ENCODE assay signal across 31 mouse cellular contexts in genomic region chr4:103067906-103068655, GRCm38 (mm10). TPM values are rescaled to one million over a fixed set of nuclear protein-coding genes. Genes with fewer than 3 reads are reported as not detected.
DNase-seq lines count a peak whose midpoint lies in the region; ATAC-seq lines count a peak whose summit lies in the region.
"Had no signal": no experiment of that assay in that cellular context is flagged by ENCODE, and none has a peak within 500 bp of the region (broad histone marks: within the 10 kb centered on the region; RNA-seq: fewer than 3 reads in every experiment).

No protein-coding gene starts in this region.

- no peak for ATAC-seq in midbrain, embryonic 14.5 days (ENCODE audit: low FRiP score, low TSS enrichment)
- ATAC-seq in midbrain, embryonic 11.5 days (ENCODE audit: low FRiP score), result no peak
- ATAC-seq: forebrain, embryonic 13.5 days; hindbrain, embryonic 16.5 days; intestine, embryonic 16.5 days; liver, embryonic 12.5 days had no signal

- H3K4me3 ChIP-seq in midbrain, embryonic 14.5 days (replicated peaks; ENCODE audit: low read depth, low read length), result no peak overlapping the region
- no peak overlapping the region for H3K4me3 ChIP-seq in midbrain, embryonic 11.5 days (ENCODE audit: low read depth, low read length)
- H3K4me3 ChIP-seq: embryonic facial prominence, embryonic 12.5 days; erythroblast, embryonic 14.5 days; forebrain, embryonic 13.5 days; gastrocnemius, adult 2 months; heart, embryonic 10.5 days; limb, embryonic 12.5 days; liver, embryonic 12.5 days had no signal

- 0 out of 2 replicates have a peak, but pooled peaks cover 5% of the 10 kb centered on the region for H3K4me1 ChIP-seq in midbrain, embryonic 14.5 days (ENCODE audit: control insufficient read depth, insufficient read depth, low read length)
- peaks cover 3% of the 10 kb centered on the region for H3K4me1 ChIP-seq in midbrain, embryonic 11.5 days (ENCODE audit: control insufficient read depth, insufficient read depth, low read length)
- H3K4me1 ChIP-seq: embryonic facial prominence, embryonic 12.5 days; heart, embryonic 10.5 days; limb, embryonic 12.5 days; liver, embryonic 12.5 days had no signal

- H3K27ac ChIP-seq in midbrain, embryonic 14.5 days (replicated peaks; ENCODE audit: low read depth, low read length), result no peak overlapping the region
- H3K27ac ChIP-seq in midbrain, embryonic 11.5 days (ENCODE audit: low read depth, low read length), result no peak overlapping the region
- H3K27ac ChIP-seq: embryonic facial prominence, embryonic 12.5 days; forebrain, embryonic 13.5 days; gastrocnemius, adult 2 months; heart, embryonic 10.5 days; limb, embryonic 12.5 days; liver, embryonic 12.5 days had no signal

- 27% methylated on average over 6 of the region's 6 CpGs for WGBS in midbrain, embryonic 14.5 days
- 47% methylated on average over 6 of the region's 6 CpGs for WGBS in midbrain, embryonic 11.5 days

- no peaks in the 10 kb centered on the region for H3K9me3 ChIP-seq in midbrain, embryonic 14.5 days (ENCODE audit: control insufficient read depth, low read length)
- H3K9me3 ChIP-seq in midbrain, embryonic 11.5 days (ENCODE audit: control insufficient read depth, low read length), result no peaks in the 10 kb centered on the region
- H3K9me3 ChIP-seq: embryonic facial prominence, embryonic 12.5 days; forebrain, embryonic 13.5 days; heart, embryonic 10.5 days; limb, embryonic 12.5 days; liver, embryonic 12.5 days had no signal

- H3K27me3 ChIP-seq in midbrain, embryonic 14.5 days (ENCODE audit: control insufficient read depth, insufficient read depth, low read length), result no peaks in the 10 kb centered on the region
- H3K27me3 ChIP-seq in midbrain, embryonic 11.5 days (ENCODE audit: control insufficient read depth, insufficient read depth, low read length), result no peaks in the 10 kb centered on the region
- H3K27me3 ChIP-seq: embryonic facial prominence, embryonic 12.5 days; forebrain, embryonic 13.5 days; limb, embryonic 12.5 days; liver, embryonic 12.5 days had no signal

- H3K36me3 ChIP-seq in midbrain, embryonic 14.5 days (ENCODE audit: control insufficient read depth, insufficient read depth, low read length), result no peaks in the 10 kb centered on the region
- no peaks in the 10 kb centered on the region for H3K36me3 ChIP-seq in midbrain, embryonic 11.5 days (ENCODE audit: control insufficient read depth, insufficient read depth, low read length)
- H3K36me3 ChIP-seq: embryonic facial prominence, embryonic 12.5 days; heart, embryonic 10.5 days; limb, embryonic 12.5 days; liver, embryonic 12.5 days had no signal

- DNase-seq in midbrain, embryonic 14.5 days, result peak; percentile 40
- DNase-seq in midbrain, embryonic 11.5 days (ENCODE audit: low spot score, missing footprints), result no peak
- DNase-seq in R1 (ENCODE audit: low read depth, low spot score), result peak; percentile 75
- peak; percentile 2 for DNase-seq in brain, adult 2 months (ENCODE audit: low read depth, low spot score)
- peak; percentile 24 for DNase-seq in thymus, postnatal 14 days
- no peak for DNase-seq in adrenal gland, adult 2 months
- no peak for DNase-seq in lung, postnatal 4 days
- DNase-seq: cerebellum, adult 18-20 months; cerebellum, postnatal 14 days; gastrocnemius, adult 2 months; heart, postnatal 4 days; kidney, adult 9 months; kidney, postnatal 14 days; lung, adult 18-20 months; lung, postnatal 10 days had no signal

- H3K4me2 ChIP-seq in midbrain, embryonic 14.5 days (ENCODE audit: low read length), result no peak overlapping the region
- H3K4me2 ChIP-seq in midbrain, embryonic 11.5 days, result no peak overlapping the region
- H3K4me2 ChIP-seq: embryonic facial prominence, embryonic 12.5 days; forebrain, embryonic 13.5 days; limb, embryonic 12.5 days; liver, embryonic 12.5 days had no signal

- H3K9ac ChIP-seq in midbrain, embryonic 14.5 days (replicated peaks; ENCODE audit: low read length), result no peak overlapping the region
- no peak overlapping the region for H3K9ac ChIP-seq in midbrain, embryonic 11.5 days (ENCODE audit: low read length)
- H3K9ac ChIP-seq: embryonic facial prominence, embryonic 12.5 days; forebrain, embryonic 13.5 days; limb, embryonic 12.5 days; liver, embryonic 12.5 days had no signal

RNA-seq across cellular contexts. Expression of gene Insl5, which starts 41.4 kb away (rescaled TPM):
- polyA plus RNA-seq in midbrain, embryonic 14.5 days (2014; fragmentation: Nextera tagmentation; extraction: Ambion mirVana), result not detected in 2 replicates
- polyA plus RNA-seq in midbrain, embryonic 11.5 days (2014; fragmentation: Nextera tagmentation; extraction: Ambion mirVana), result 0.23 and 0.43 TPM in 2 replicates
- not detected for total RNA-seq in adrenal gland, adult 2 months (2021)
- 0.27 TPM in 1 of 2 replicates, not detected in the other for polyA plus RNA-seq in adrenal gland, adult 2 months (2012; rRNA removed)
- total RNA-seq: adrenal gland, postnatal 4 days; gastrocnemius, adult 2 months; heart, postnatal 4 days; layer of hippocampus, postnatal 14 days; megakaryocyte progenitor cell, adult 5-6 weeks; monocyte, adult 5-6 weeks; neutrophil, adult 5-6 weeks had no signal
- polyA plus RNA-seq: C2C12; erythroblast, embryonic 14.5 days; gonadal fat pad, adult 2 months; heart, embryonic 10.5 days; limb, embryonic 12.5 days; liver, embryonic 12.5 days; stomach, embryonic 14.5 days had no signal

RNA-seq across cellular contexts. Expression of gene Mier1, which starts 46.1 kb away (rescaled TPM):
- 31.9 and 42.6 TPM in 2 replicates for polyA plus RNA-seq in midbrain, embryonic 14.5 days (2014; fragmentation: Nextera tagmentation; extraction: Ambion mirVana)
- 31.8 and 37.7 TPM in 2 replicates for polyA plus RNA-seq in midbrain, embryonic 11.5 days (2014; fragmentation: Nextera tagmentation; extraction: Ambion mirVana)
- total RNA-seq in adrenal gland, adult 2 months (2021), result 10 to 100 TPM; 50.3 to 62.0 TPM
- polyA plus RNA-seq in adrenal gland, adult 2 months (2012; rRNA removed), result 5.7 and 7.3 TPM in 2 replicates

RNA-seq across cellular contexts. Expression of gene Wdr78, which starts 46.3 kb away (rescaled TPM):
- 4.0 and 5.3 TPM in 2 replicates for polyA plus RNA-seq in midbrain, embryonic 14.5 days (2014; fragmentation: Nextera tagmentation; extraction: Ambion mirVana)
- polyA plus RNA-seq in midbrain, embryonic 11.5 days (2014; fragmentation: Nextera tagmentation; extraction: Ambion mirVana), result 5.5 and 6.8 TPM in 2 replicates
- total RNA-seq in adrenal gland, adult 2 months (2021), result 1 to 10 TPM; 5.7 TPM
- 0.86 and 1.1 TPM in 2 replicates for polyA plus RNA-seq in adrenal gland, adult 2 months (2012; rRNA removed)

Comparison
In these comparisons a context has a peak if more than half of its experiments do, and no peak if none do; other contexts are left out.
1. DNase-seq: peak in midbrain, embryonic 14.5 days (single experiment), R1 (single experiment), brain, adult 2 months (single experiment) and thymus, postnatal 14 days (single experiment); none in midbrain, embryonic 11.5 days (single experiment), adrenal gland, adult 2 months (single experiment) and lung, postnatal 4 days (0 of 2).